ENCODE assay signal across 27 mouse cellular contexts in the genomic region with DNA sequence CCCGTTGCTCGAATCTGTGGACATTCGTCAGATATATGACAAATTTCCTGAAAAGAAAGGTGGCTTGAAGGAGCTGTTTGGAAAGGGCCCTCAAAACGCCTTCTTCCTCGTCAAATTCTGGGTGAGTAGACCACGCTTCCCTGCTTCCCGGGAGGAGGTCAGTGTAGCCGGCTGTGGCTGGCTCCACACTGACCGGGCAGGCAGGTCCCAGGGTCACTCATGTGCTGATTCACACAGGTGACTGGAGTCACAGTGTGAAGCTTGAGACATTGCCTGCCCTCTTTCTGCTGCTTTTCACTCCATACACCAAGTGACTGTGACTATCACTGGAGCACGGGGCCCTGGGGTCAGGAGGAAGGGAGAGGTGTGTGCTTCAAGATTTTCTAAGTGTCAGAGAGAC.
A peak's percentile ranks its signal among the peaks of the same experiment; 100 is the strongest.
DNase-seq lines count a peak whose midpoint lies in the region; ATAC-seq and TF ChIP-seq lines count a peak whose summit lies in the region.
"Had no signal": no experiment of that assay in that cellular context is flagged by ENCODE, and none has a peak within 500 bp of the region (broad histone marks: within the 10 kb centered on the region; RNA-seq: fewer than 3 reads in every experiment).

No protein-coding gene starts in this region.

- H3K4me2 ChIP-seq in forebrain, embryonic 12.5 days, result no peak overlapping the region
- H3K4me2 ChIP-seq in forebrain, embryonic 15.5 days (replicated peaks), result no peak overlapping the region
- H3K4me2 ChIP-seq in hindbrain, embryonic 15.5 days, result no peak overlapping the region
- no peak overlapping the region for H3K4me2 ChIP-seq in kidney, postnatal 0 days (ENCODE audit: low read length)
- H3K4me2 ChIP-seq: heart, embryonic 11.5 days; heart, embryonic 15.5 days; hindbrain, embryonic 12.5 days; intestine, embryonic 15.5 days had no signal

- H3K27me3 ChIP-seq in forebrain, embryonic 12.5 days, result no peaks in the 10 kb centered on the region; the same call in 1 of the 2 replicates
- no peaks in the 10 kb centered on the region for H3K27me3 ChIP-seq in forebrain, embryonic 15.5 days
- no peaks in the 10 kb centered on the region for H3K27me3 ChIP-seq in hindbrain, embryonic 15.5 days
- H3K27me3 ChIP-seq in hindbrain, embryonic 10.5 days (ENCODE audit: insufficient read depth, poor library complexity, severe bottlenecking), result no peaks in the 10 kb centered on the region
- H3K27me3 ChIP-seq in kidney, postnatal 0 days (ENCODE audit: insufficient read depth, low read length), result no peaks in the 10 kb centered on the region
- H3K27me3 ChIP-seq in kidney, adult 2 months (replicated peaks; ENCODE audit: control insufficient read depth, insufficient read depth, low read length), result no peaks in the 10 kb centered on the region
- H3K27me3 ChIP-seq: CH12.LX; heart, embryonic 15.5 days; hindbrain, embryonic 12.5 days; intestine, embryonic 15.5 days had no signal

- TF ChIP-seq CTCF in kidney, postnatal 0 days (IDR thresholded peaks at IDR 0.05; ENCODE audit: low read depth), result no peak
- no peak for TF ChIP-seq CTCF in kidney, adult 2 months (conservative IDR thresholded peaks at IDR 0.05; ENCODE audit: insufficient read depth, insufficient read length, low read depth, low read length)

- no peak for ATAC-seq in forebrain, embryonic 12.5 days (ENCODE audit: low FRiP score)
- no peak for ATAC-seq in forebrain, embryonic 15.5 days (replicated peaks)
- ATAC-seq in hindbrain, embryonic 15.5 days (ENCODE audit: low FRiP score, low read depth), result peak; percentile 19; the same call in 1 of the 2 replicates
- ATAC-seq in kidney, postnatal 0 days (replicated peaks; ENCODE audit: low FRiP score, low read depth), result peak; percentile 60; the same call in 1 of the 2 replicates
- ATAC-seq: forebrain, embryonic 14.5 days; hindbrain, embryonic 16.5 days; intestine, embryonic 15.5 days had no signal

- 0 out of 2 replicates have a peak overlapping the region, but pooled peaks have one; percentile 14 for H3K27ac ChIP-seq in forebrain, embryonic 12.5 days
- H3K27ac ChIP-seq in forebrain, embryonic 15.5 days (replicated peaks), result no peak overlapping the region
- no peak overlapping the region for H3K27ac ChIP-seq in hindbrain, embryonic 15.5 days (replicated peaks)
- H3K27ac ChIP-seq in hindbrain, embryonic 10.5 days, result no peak overlapping the region
- no peak overlapping the region for H3K27ac ChIP-seq in kidney, postnatal 0 days
- H3K27ac ChIP-seq in kidney, adult 2 months (ENCODE audit: insufficient read depth, low read depth, low read length), result no peak overlapping the region
- H3K27ac ChIP-seq: heart, embryonic 15.5 days; intestine, embryonic 15.5 days had no signal

- no peaks in the 10 kb centered on the region for H3K9me3 ChIP-seq in forebrain, embryonic 12.5 days
- H3K9me3 ChIP-seq in forebrain, embryonic 15.5 days, result no peaks in the 10 kb centered on the region
- H3K9me3 ChIP-seq in hindbrain, embryonic 15.5 days, result no peaks in the 10 kb centered on the region
- H3K9me3 ChIP-seq in hindbrain, embryonic 10.5 days, result no peaks in the 10 kb centered on the region
- no peaks in the 10 kb centered on the region for H3K9me3 ChIP-seq in kidney, postnatal 0 days (replicated peaks; ENCODE audit: low read length)
- H3K9me3 ChIP-seq: forebrain, embryonic 10.5 days; heart, embryonic 15.5 days; hindbrain, embryonic 12.5 days; intestine, embryonic 15.5 days had no signal

- no peak overlapping the region for H3K9ac ChIP-seq in forebrain, embryonic 12.5 days
- H3K9ac ChIP-seq in forebrain, embryonic 15.5 days (replicated peaks), result no peak overlapping the region
- H3K9ac ChIP-seq in hindbrain, embryonic 15.5 days, result no peak overlapping the region
- no peak overlapping the region for H3K9ac ChIP-seq in kidney, postnatal 0 days (ENCODE audit: low read depth, low read length)
- H3K9ac ChIP-seq: heart, embryonic 15.5 days; hindbrain, embryonic 12.5 days; intestine, embryonic 15.5 days had no signal

- peaks cover 35% of the 10 kb centered on the region for H3K36me3 ChIP-seq in forebrain, embryonic 12.5 days (replicated peaks)
- no peaks in the 10 kb centered on the region for H3K36me3 ChIP-seq in forebrain, embryonic 15.5 days
- no peaks in the 10 kb centered on the region for H3K36me3 ChIP-seq in hindbrain, embryonic 15.5 days
- H3K36me3 ChIP-seq in hindbrain, embryonic 10.5 days, result peaks cover 77% of the 10 kb centered on the region
- 0 out of 2 replicates have a peak, but pooled peaks cover 7% of the 10 kb centered on the region for H3K36me3 ChIP-seq in kidney, postnatal 0 days (ENCODE audit: insufficient read depth, low read length)
- H3K36me3 ChIP-seq in kidney, adult 2 months (ENCODE audit: control insufficient read depth, insufficient read depth, low read length), result no peaks in the 10 kb centered on the region; the same call in 1 of the 2 replicates
- H3K36me3 ChIP-seq: G1E had no signal

- 90% methylated on average over 10 of the region's 10 CpGs for WGBS in forebrain, embryonic 12.5 days
- WGBS in forebrain, embryonic 15.5 days, result 88% methylated on average over 10 of the region's 10 CpGs
- 83% methylated on average over 10 of the region's 10 CpGs for WGBS in hindbrain, embryonic 15.5 days
- WGBS in hindbrain, embryonic 10.5 days, result 87% methylated on average over 10 of the region's 10 CpGs
- WGBS in kidney, postnatal 0 days, result 47% methylated on average over 10 of the region's 10 CpGs
- 59% methylated on average over 10 of the region's 10 CpGs for whole genome bisulfite sequencing in kidney, adult 2 months

- DNase-seq in hindbrain, embryonic 10.5 days (ENCODE audit: low spot score), result no peak
- no peak for DNase-seq in kidney, postnatal 0 days (ENCODE audit: low spot score)
- no peak for DNase-seq in kidney, adult 2 months
- no peak for DNase-seq in right cerebral cortex, adult 18-20 months
- DNase-seq: adrenal gland, adult 2 months; adrenal gland, postnatal 14 days; B cell, adult 2 months; cerebellum, adult 11 months; cerebellum, adult 2 months; cerebellum, adult 9-11 months; cerebellum, postnatal 25 days; gastrocnemius, postnatal 25 days; heart, adult 18-20 months; heart, postnatal 10 days; heart, postnatal 36 days had no signal

- no peak overlapping the region for H3K4me3 ChIP-seq in forebrain, embryonic 12.5 days (replicated peaks)
- no peak overlapping the region for H3K4me3 ChIP-seq in forebrain, embryonic 15.5 days
- no peak overlapping the region for H3K4me3 ChIP-seq in hindbrain, embryonic 15.5 days
- no peak overlapping the region for H3K4me3 ChIP-seq in hindbrain, embryonic 10.5 days
- H3K4me3 ChIP-seq in kidney, postnatal 0 days (replicated peaks; ENCODE audit: low read depth, low read length), result no peak overlapping the region
- no peak overlapping the region for H3K4me3 ChIP-seq in kidney, adult 2 months (ENCODE audit: insufficient read depth, low read depth, low read length)
- H3K4me3 ChIP-seq: forebrain, embryonic 10.5 days; heart, embryonic 15.5 days; hindbrain, embryonic 12.5 days; intestine, embryonic 15.5 days had no signal

- TF ChIP-seq POLR2A in kidney, adult 2 months (IDR thresholded peaks at IDR 0.05; ENCODE audit: low read depth, low read length), result no peak

- peaks cover 36% of the 10 kb centered on the region for H3K4me1 ChIP-seq in forebrain, embryonic 12.5 days
- H3K4me1 ChIP-seq in forebrain, embryonic 15.5 days, result no peaks in the 10 kb centered on the region
- H3K4me1 ChIP-seq in hindbrain, embryonic 15.5 days (replicated peaks), result no peaks in the 10 kb centered on the region; the same call in 1 of the 2 replicates
- peaks cover 43% of the 10 kb centered on the region for H3K4me1 ChIP-seq in hindbrain, embryonic 10.5 days (replicated peaks)
- H3K4me1 ChIP-seq in kidney, postnatal 0 days (replicated peaks; ENCODE audit: insufficient read depth, low read length), result peaks cover 3% of the 10 kb centered on the region; the same call in 1 of the 2 replicates
- peaks cover 11% of the 10 kb centered on the region for H3K4me1 ChIP-seq in kidney, adult 2 months (ENCODE audit: control insufficient read depth, insufficient read depth, low read length)
- H3K4me1 ChIP-seq: intestine, embryonic 15.5 days had no signal

Comparison
In these comparisons a context has a peak if more than half of its experiments do, and no peak if none do; other contexts are left out.
1. ATAC-seq: peak in hindbrain, embryonic 15.5 days (single experiment) and kidney, postnatal 0 days (single experiment); none in forebrain, embryonic 12.5 days (single experiment) and forebrain, embryonic 15.5 days (single experiment).